Mouse (Mus musculus) left cerebral cortex, postnatal 36 days (tissue): ENCODE measurements around the gene Rnf157. TPM values are rescaled to one million over a fixed set of nuclear protein-coding genes. Genes with fewer than 3 reads are reported as not detected.
"Not testable (repeated sequence)": the region's sequence is repeated elsewhere in the genome, so short reads cannot be mapped to it uniquely, and the experiment has no call there.

Experiments used
- DNase-seq, 2 experiments: peaks; one replicate each; pipeline ENCODE4 v3.0.0; 2021 to 2022; ENCODE audit warnings: low spot score in 2 of 2, mixed read lengths in 1 of 2
- intact Hi-C: fragments of 180-260 bp; cut with DNase I; formaldehyde crosslinking; loops from one replicate; pipeline ENCODE4 v1.15.1; 2025
- total RNA-seq, 2 experiments: library from RNA; stranded (reverse); gene quantifications; 2 replicates each; pipeline ENCODE4 v1.2.3; 2021

The Rnf157 gene
- total RNA-seq, 2 experiments from 2014 or later, result 266 to 286 TPM

- intact Hi-C loops, result loop anchor here (1.0 kb wide), 1 partner anchor 22 kb away; the partner anchor contains the start of gene Rnf157
- no peak for DNase-seq
Measured at GRCm38 (mm10) chr11:116434967-116435752, 22.3 kb upstream of the Rnf157 start.

GRCm38 (mm10) chr11:116434287-116434966, 21.6 kb upstream of the Rnf157 start:
- intact Hi-C loops, result loop anchor here (1.0 kb wide), 1 partner anchor 21 kb away; the partner anchor contains the start of gene Rnf157
- peak; percentile 63 to 68 for DNase-seq

GRCm38 (mm10) chr11:116433356-116434286, 20.8 kb upstream of the Rnf157 start, which contains the start of gene Ubald2:
TSS of gene Ubald2 (plus strand) at chr11:116434094.
- intact Hi-C loops, result loop anchor here (1.0 kb wide), 1 partner anchor 20 kb away; the partner anchor contains the start of gene Rnf157
- peak; percentile 99 for DNase-seq

- intact Hi-C loops, result no loop called here
- DNase-seq, result peak; percentile 50 to 59
Measured at GRCm38 (mm10) chr11:116432593-116433355, 19.9 kb upstream of the Rnf157 start.

- no peak for DNase-seq
- intact Hi-C loops, result no loop called here
Measured at GRCm38 (mm10) chr11:116432127-116432526, 19.3 kb upstream of the Rnf157 start.

- intact Hi-C loops, result no loop called here
Measured at GRCm38 (mm10) chr11:116431428-116432077, 18.7 kb upstream of the Rnf157 start.

GRCm38 (mm10) chr11:116430723-116431427, 18.0 kb upstream of the Rnf157 start:
- no peak for DNase-seq
- intact Hi-C loops, result no loop called here

More at GRCm38 (mm10) chr11:116431428-116432077, 18.7 kb upstream of the Rnf157 start:
- DNase-seq, result no peak

- intact Hi-C loops, result no loop called here
- DNase-seq, result no peak
Measured at GRCm38 (mm10) chr11:116429862-116430613, 17.2 kb upstream of the Rnf157 start.

- no peak for DNase-seq
- intact Hi-C loops, result no loop called here
Measured at GRCm38 (mm10) chr11:116428872-116429859, 16.3 kb upstream of the Rnf157 start.

GRCm38 (mm10) chr11:116426852-116427575, 14.2 kb upstream of the Rnf157 start:
- no peak for DNase-seq
- intact Hi-C loops, result no loop called here

GRCm38 (mm10) chr11:116426328-116426727, 13.5 kb upstream of the Rnf157 start:
- intact Hi-C loops, DNase-seq: not testable (repeated sequence)

- DNase-seq, result no peak
- intact Hi-C loops, result no loop called here
Measured at GRCm38 (mm10) chr11:116424621-116425407, 12.0 kb upstream of the Rnf157 start.

- no peak for DNase-seq
- intact Hi-C loops, result no loop called here
Measured at GRCm38 (mm10) chr11:116423782-116424620, 11.2 kb upstream of the Rnf157 start.

- DNase-seq, result no peak
- intact Hi-C loops, result no loop called here
Measured at GRCm38 (mm10) chr11:116423214-116423613, 10.4 kb upstream of the Rnf157 start.
